Mouse (Mus musculus): ENCODE measurements around the gene Tarbp2.

GRCm38 (mm10) chr15:102499370-102499769, 18.6 kb upstream of the Tarbp2 start:
- TF ChIP-seq CTCF (IDR thresholded peaks at IDR 0.05; ENCODE audit: low read depth, low read length) = no peak
- TF ChIP-seq POLR2A (IDR thresholded peaks at IDR 0.05; ENCODE audit: insufficient read depth, low read length) = no peak
- no peak for TF ChIP-seq EP300 (IDR thresholded peaks at IDR 0.05; ENCODE audit: insufficient read depth, low read depth, low read length)
